Mouse (Mus musculus): ENCODE measurements around the gene Fam57a. TPM values are rescaled to one million over a fixed set of nuclear protein-coding genes. Genes with fewer than 3 reads are reported as not detected.
A peak's percentile ranks its signal among the peaks of the same experiment; 100 is the strongest.

The Fam57a gene
- polyA plus RNA-seq, 1 experiment, result 16.3 TPM

DNA sequence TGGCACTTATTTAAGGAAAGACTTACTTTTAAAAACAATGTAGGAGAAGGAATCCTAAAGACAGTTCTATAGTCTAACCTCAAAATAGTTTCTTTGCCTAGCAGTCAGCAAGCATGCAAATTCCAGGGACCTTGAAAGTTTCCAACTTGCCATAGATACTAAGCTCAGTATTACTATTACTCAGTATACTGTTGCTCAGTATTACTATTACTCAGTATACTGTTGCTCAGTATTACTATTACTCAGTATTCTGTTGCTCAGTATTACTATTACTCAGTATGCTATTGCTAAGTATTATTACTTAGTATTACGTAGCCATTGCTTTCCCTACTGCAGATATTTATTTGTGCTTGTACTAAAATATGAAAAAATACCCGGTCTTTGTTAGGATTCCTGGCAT is 60.3 kb downstream of the Fam57a start:
- 91% methylated on average over 2 of the region's 2 CpGs for WGBS
- DNase-seq (ENCODE audit: low read depth, low spot score), result no peak

DNA sequence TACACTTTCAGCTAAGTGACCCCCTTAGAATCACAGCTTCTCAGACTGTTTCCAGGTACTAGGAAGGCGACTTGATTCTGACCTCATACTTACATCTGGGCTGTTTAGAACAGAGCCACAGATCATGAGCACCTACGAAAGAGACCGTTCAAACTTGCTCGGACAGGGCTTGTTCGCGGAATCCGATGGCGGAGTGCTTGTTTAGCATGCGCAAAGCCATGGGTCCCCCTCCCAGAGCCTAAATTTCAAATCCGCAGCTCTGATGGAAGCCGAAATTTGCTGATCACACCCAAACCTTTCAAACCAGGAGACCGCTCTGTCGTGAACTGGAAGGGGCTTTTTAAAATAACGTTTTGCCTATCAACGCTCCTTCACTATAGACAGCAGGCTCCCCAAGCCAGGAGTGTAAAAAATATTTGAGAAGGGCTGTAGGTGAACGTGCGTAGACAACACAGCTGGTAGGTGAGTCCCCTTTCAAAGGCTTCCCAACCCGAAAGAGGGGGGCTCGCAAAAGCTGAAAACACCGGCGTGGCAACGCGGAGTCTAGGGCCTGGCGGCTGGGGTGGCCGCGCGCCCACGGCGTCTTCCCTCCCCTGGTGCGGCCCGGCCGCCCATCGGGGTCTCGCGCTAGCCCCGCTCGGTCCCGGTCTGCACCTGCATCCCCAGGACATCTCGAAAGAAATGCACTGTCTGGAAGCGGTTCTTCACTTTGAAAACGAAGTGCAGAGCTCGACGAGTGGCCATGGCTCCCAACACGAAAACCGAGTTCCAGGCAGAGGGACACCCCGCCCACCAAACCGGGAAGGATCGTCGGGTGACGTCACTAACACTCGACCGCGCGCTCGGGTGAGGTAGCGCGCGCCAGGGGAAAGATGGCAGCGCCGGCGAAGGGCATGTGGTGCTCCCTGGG is 63.7 kb downstream of the Fam57a start, which contains the start of the genes Mrm3 and Glod4:
TSS of gene Mrm3 (plus strand) at position 815 of the 910 bp plus-strand sequence.
TSS of gene Glod4 (minus strand) at position 825 of the 910 bp plus-strand sequence.
- under 1% methylated on average over 61 of the region's 61 CpGs for WGBS
- DNase-seq (ENCODE audit: low read depth, low spot score), result peak; percentile 60

DNA sequence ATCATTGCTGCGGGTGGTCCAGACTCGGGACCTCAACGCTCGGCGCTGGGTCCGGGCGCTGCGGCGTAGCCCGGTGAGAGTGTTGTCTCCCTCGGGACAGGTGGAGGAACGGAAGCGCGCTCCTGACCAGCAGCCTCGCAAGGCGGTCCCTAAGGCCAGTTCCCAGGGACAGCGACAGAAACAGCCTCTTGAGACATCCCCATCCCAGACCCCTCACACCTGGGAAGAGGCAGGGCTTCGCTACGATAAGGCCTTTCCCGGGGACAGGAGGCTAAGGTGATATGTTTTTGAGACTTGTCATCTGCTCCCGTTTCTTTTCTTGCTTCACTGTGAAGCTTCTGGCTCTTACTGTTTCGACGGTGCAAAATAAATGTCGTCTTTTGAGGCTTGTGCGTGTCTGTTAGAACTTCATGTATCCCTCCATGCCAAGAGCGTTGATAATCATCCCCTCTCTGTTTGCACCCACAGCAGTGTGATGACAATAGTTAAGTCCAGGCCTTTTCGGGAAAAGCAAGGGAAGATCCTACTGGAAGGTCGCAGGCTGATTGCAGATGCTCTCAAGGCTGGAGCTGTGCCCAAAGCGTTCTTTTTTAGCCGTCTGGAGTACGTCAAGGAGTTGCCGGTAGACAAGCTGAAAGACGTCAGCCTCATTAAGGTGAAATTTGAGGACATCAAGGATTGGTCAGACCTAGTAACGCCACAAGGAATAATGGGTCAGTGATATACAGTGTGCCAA is 64.5 kb downstream of the Fam57a start:
- WGBS, result 2% methylated on average over 34 of the region's 34 CpGs
- DNase-seq (ENCODE audit: low read depth, low spot score), result no peak

DNA sequence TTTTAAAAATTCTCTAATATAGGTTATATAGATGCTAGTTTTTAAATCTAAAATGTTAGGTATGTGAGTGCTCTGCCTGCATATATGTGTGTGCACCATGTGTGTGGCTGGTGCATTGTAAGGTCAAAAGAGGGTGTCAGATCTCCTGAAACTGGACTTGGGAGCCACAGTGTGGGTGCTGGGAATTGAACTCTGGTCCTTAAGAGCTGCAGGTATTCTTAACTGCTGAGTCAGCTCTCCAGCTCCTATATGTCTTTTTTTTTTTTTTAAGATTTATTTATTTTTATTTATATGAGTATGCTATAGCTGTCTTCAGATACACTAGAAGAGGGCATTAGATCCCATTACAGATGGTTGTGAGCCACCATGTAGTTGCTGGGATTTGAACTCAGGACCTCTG is 67.0 kb downstream of the Fam57a start:
- no peak for DNase-seq (ENCODE audit: low read depth, low spot score)

DNA sequence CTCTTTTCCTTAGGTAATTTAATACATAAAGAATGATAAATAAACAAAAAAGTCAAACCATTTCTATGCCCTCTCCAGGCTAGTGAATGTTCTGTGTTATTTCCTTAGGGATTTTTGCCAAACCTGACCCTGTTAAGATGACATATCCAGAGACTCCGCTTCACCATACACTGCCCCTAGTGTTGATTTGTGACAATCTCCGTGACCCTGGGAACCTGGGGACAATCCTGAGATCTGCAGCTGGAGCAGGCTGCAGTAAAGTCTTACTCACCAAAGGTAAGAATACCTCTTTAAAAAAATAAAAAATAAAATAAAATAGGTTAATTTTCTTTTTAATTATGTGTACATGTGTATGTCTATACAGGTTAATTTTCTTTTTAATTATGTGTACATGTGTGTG is 67.8 kb downstream of the Fam57a start:
- no peak for DNase-seq (ENCODE audit: low read depth, low spot score)
- 30% methylated on average over 2 of the region's 2 CpGs for WGBS

DNA sequence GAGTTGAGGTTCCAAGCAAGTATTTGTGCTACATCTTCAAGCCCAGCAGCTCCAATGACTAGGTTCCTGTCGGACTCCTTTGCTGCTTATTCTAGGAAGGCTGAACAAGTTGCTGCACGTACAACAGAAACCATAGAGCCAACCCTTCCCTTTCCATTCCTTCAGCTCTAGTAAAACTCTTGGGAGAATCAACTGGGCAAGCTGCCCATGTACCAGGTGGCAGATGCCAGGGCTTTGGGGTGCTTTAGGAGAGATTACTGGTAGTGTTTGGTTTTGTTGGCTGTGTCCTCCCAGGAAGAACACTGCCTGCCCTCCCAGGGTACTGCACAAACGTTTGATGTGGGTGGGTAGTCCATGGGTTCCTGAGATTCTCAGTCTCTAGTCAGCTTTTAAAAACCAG is 72.6 kb downstream of the Fam57a start:
- no peak for DNase-seq (ENCODE audit: low read depth, low spot score)
- whole genome bisulfite sequencing, result 51% methylated on average over 3 of the region's 3 CpGs

DNA sequence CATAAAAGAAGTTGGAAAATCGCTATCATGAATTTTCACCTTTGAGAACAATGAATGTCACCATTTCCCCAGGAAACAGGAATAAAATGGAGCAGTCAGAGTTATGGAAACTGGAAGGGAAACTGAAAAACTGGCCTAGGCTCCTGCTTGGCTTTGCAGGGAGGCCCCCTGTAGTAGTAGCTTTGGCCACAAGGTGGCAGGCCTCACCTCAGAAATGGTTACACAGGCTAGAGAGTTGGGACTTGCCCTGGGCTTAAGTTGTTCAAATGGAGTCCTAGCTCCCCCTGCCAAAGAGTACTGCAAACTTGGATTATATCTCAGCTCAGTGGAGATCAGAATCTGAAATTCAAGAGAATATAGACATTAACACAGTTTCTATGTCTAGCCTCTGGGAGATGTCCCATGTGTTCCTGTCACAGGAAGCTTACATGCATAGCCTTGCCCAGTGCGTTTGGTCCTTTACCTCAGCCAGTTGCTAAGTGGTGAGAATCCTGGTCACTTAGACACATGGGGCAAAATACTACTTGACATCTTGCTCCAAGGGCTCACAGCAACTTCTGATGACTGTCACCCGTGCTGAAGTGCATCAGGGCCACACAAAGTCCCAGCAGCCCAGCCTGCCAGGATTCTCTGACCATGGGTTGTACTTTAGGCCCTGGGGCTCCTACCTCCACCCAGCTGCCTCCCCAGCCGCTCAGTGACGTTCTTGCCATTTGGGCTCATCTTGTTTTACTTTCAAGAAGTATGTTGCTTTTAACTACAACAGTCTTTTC is 73.9 kb downstream of the Fam57a start:
- WGBS, result 53% methylated on average over 5 of the region's 5 CpGs

DNA sequence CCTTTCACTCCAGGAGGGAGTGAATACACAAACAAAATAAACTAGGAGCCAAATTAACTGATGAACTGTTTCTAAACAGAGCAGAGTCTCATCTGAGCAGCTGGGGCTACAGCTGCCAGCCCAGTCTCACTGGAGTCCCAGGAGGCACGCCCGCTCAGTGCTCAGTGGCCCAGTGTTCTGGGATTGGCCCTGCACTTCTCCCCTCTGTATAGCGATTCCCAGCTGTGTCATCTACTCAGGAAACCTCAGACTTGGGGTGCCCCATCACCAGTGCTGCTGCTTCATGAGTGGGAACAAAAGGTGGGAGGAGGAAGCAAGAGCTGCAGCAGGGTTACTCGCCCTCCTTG is 74.4 kb downstream of the Fam57a start:
- DNase-seq (ENCODE audit: low read depth, low spot score), result no peak
- WGBS, result 81% methylated on average over 4 of the region's 4 CpGs

More for the DNA sequence above, 73.9 kb downstream of the Fam57a start:
- DNase-seq (ENCODE audit: low read depth, low spot score), result peak; percentile 54

DNA sequence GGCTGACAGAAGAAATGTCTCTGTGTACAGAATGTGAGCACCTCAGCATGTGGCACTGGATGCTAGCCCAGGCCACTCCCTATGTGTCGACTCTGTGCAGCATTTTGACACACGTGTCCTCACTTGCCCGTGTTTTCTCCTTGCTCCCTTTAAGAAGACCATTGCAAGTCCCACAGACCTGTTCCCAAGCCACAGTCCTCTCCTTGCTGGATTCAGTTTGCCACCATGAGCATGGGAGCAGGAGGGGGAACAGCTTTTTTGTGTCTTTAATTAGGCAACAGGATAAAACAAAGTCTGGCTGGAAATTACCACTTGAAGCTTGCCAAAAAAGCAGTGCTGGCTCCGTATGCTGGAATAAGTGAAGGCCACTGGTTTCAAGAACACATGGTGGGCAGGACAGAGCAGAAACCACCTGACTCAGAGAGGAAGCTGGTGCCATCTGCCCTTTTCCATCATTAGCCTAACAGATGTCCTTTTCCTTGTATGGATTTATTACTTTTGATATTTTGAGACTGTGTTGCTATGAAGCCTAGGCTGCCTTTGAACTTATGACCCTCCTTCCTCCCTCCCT is 76.0 kb downstream of the Fam57a start:
- 51% methylated on average over 4 of the region's 4 CpGs for WGBS
- DNase-seq (ENCODE audit: low read depth, low spot score), result no peak

DNA sequence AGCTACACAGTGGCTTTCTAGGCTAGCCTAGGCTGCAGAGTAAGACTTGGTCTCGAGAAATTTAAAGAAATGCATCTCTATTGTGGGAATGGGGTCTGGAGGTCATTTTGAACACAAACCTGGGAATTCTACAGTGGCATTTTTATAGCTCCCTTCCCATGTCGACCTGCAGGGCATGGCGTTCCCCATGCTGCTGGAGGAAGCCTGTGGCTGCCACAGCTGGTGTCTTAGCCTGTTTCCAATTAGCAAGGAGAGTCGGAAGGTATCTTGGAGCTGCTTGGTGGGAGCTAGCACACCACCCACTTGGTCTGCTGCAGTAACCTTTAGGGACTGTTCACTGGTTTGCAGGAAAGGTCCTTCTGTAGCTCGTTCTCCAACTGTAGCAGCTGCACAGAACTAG is 76.7 kb downstream of the Fam57a start:
- no peak for DNase-seq (ENCODE audit: low read depth, low spot score)
- 50% methylated on average over 5 of the region's 5 CpGs for WGBS

DNA sequence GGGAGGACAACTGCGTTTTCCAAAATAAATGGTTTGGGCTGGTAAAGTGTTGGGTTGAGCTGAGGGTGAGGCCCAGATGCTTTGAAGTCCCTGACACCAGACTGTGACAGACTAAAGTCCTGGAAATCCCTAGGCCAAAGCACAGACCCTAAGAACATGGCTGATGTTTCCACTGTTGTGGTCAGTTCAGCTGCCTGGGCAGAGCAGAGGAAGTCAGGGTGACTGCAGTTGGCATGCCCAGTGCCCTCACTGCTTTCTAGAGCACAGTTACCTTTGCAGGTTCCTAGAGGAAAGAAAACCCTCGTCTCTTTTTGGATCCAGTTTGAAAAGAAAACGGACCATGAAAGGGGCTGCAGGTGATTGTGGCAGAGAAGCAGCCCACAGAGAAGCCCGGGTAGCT is 77.9 kb downstream of the Fam57a start:
- DNase-seq (ENCODE audit: low read depth, low spot score), result no peak
- 79% methylated on average over 4 of the region's 4 CpGs for WGBS

DNA sequence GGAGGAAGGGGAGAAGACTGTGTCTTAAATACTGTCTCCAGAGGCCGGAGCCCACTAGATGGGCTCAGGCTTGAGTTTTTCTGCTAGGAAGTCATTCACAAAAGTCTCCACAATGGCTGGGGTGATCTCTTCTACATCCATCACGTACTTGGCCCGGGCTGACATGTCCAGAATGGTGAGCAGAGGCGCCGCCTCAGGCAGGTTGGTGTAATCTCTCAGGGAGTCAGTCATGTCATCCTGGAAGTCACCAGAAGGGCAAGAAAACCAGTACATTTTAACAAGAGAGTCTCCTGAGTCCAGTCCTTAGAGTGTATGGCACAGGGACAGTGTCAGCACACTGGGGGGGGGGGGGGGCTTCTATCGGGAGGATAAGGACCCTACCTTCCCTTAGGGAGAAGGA is 79.0 kb downstream of the Fam57a start:
- DNase-seq (ENCODE audit: low read depth, low spot score), result no peak
- 83% methylated on average over 6 of the region's 6 CpGs for whole genome bisulfite sequencing

DNA sequence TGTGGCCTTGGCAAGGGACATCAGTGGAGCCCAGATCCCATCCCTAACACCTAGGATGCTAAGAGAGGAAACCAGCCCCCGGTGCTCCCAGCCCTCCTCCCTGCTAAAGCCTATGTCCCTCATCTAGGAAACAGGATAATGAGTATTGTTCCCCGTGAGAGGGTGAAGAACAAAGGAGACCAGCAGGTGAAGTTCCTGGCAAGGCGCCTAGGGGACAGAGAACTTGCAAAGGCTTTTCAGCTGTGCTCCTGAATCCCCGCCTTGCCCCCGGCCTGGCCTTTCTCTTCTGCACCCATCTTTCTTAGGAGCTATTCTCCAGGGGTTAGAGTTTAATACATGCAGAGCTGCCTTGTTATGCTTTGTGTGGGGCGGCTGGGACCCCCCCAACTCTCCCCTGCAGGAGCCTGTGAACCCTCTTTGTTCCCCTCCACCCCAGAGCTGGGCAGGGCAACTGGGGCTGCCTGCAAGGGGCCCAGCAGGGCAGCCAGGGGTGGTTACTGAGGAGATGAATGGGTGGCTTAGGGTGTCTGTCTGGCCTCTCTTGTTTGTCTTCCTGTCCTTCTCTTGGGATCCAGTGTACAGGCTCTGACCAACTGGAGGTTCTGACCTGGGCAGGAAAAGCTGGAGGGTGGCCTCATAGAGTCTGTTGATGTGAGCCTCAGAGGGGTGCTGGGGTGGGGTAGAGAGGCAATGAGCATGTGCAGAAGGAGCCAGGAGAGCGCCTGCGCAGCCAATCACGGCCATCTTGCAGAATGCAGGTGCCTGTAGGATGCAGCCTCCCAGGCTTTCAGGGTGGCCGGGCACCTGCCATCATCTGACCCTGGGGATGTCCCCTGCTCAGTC is 81.0 kb downstream of the Fam57a start:
- no peak for DNase-seq (ENCODE audit: low read depth, low spot score)
- 68% methylated on average over 10 of the region's 10 CpGs for WGBS

DNA sequence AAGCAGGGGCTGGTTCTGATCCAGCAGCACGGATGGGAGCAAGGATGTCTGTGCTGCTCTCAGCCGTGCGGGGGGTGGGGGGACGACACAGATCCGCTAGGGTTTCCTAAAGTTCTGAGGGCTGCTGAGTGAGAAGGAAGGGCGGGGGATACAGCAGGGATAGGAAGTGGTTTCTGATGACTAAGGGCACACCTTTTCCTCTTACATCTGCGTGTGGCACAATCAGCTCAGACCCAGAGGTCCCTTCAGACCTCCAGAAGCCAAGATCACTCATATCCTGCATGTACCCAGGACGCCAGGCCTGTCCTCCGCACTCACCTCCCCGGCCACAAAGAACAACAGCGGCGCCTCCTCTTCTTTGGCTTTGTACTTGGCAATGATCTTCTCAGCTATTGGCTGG is 81.8 kb downstream of the Fam57a start:
- 73% methylated on average over 12 of the region's 12 CpGs for WGBS
- DNase-seq (ENCODE audit: low read depth, low spot score), result no peak

DNA sequence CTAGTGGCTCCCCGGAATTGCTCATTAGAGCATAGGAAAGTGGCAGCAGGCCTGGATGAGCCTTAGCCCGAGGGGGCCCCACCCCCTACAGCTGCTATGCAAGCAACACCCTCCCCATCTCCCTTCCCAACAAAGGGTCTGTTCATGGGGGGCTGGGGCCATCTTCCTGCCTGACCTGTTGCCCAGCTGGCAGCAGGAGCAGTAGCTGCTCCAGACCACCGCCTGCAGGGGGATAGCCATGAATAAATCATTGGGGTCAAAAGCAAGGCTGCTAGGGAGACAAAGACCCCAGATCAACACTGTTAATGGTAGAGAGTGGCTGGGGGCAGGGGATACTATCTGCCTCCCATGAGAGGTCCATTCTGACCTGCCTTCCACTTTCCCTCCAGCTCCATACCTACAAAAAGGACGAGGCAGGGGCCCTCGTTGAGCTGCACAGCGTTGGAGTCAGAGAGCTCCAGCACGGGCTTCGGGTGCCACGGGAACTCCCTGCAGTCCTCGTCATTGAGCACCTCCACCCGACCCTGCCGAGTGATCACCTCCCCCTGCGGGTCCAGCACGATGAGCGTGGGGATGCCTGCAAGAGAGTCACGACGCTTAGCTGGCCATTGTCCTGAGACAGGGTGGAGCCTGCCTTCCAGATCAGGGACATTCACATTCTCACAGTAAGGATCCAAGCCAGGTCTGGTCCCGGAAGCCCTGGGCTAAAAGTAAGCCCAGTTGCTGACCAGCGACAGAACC is 83.3 kb downstream of the Fam57a start:
- no peak for DNase-seq (ENCODE audit: low read depth, low spot score)
- 38% methylated on average over 19 of the region's 19 CpGs for WGBS
